Mouse (Mus musculus) neural tube, embryonic 12.5 days (tissue): ENCODE results near the gene Tdrd7. TPM values are rescaled to one million over a fixed set of nuclear protein-coding genes. Genes with fewer than 3 reads are reported as not detected.

ENCODE experiments used
- ATAC-seq: fragments of 200-750 bp; cut with Nextera tagmentation; 2 replicates; pipeline ENCODE4 v1.8.0; 2017; ENCODE audit warnings: low read depth, mild to moderate bottlenecking, moderate TSS enrichment, moderate library complexity; ENCODE audit not compliant: low FRiP score
- H3K27ac ChIP-seq: fragments of 300-500 bp; sonication (generic); 2 replicates; pipeline ENCODE4 v1.5.1; 2016
- H3K27me3 ChIP-seq: fragments of 300-500 bp; sonication (generic); replicated peaks from 2 replicates; pipeline ENCODE4 v1.6.1; 2016; ENCODE audit warnings: mild to moderate bottlenecking
- H3K36me3 ChIP-seq: fragments of 300-500 bp; sonication (generic); 2 replicates; pipeline ENCODE4 v1.6.1; 2016; ENCODE audit warnings: mild to moderate bottlenecking
- H3K4me1 ChIP-seq: fragments of 300-500 bp; sonication (generic); 2 replicates; pipeline ENCODE4 v1.6.1; 2016
- H3K4me2 ChIP-seq: fragments of 300-500 bp; sonication (generic); replicated peaks from 2 replicates; pipeline ENCODE4 v1.6.1; 2016; ENCODE audit warnings: mild to moderate bottlenecking
- H3K4me3 ChIP-seq: fragments of 300-500 bp; sonication (generic); 2 replicates; pipeline ENCODE4 v1.5.1; 2016
- H3K9ac ChIP-seq: fragments of 300-500 bp; sonication (generic); 2 replicates; pipeline ENCODE4 v1.6.1; 2016; ENCODE audit warnings: mild to moderate bottlenecking
- H3K9me3 ChIP-seq: fragments of 300-500 bp; sonication (generic); 2 replicates; pipeline ENCODE4 v1.6.1; 2016; ENCODE audit warnings: mild to moderate bottlenecking
- WGBS: fragments of 180-500 bp; shearing (Covaris S2); methylation state at CpG from one replicate; pipeline ENCODE4 v1.1.7; 2016; 5-methylcytosine and 5-hydroxymethylcytosine counted together
- polyA plus RNA-seq: library from polyadenylated mRNA; unstranded; fragments of >200 nt; fragmentation: Nextera tagmentation; extraction: Ambion mirVana; gene quantifications from 2 replicates; pipeline ENCODE4 v1.2.1, GENCODE M21; 2016

Gene Tdrd7
- polyA plus RNA-seq, 1 experiment from 2014 or later, result 18.6 TPM

GRCm38 (mm10) chr4:46076892-46077291 lies 111.8 kb downstream of the Tdrd7 start:
- H3K9me3 ChIP-seq, result no peaks in the 10 kb centered on the region
- no peak overlapping the region for H3K9ac ChIP-seq
- no peak overlapping the region for H3K4me3 ChIP-seq
- H3K27me3 ChIP-seq, result no peaks in the 10 kb centered on the region
- H3K4me1 ChIP-seq, result no peaks in the 10 kb centered on the region
- ATAC-seq, result no peak
- 66% methylated on average over 2 of the region's 2 CpGs for WGBS
- H3K4me2 ChIP-seq, result no peak overlapping the region
- no peaks in the 10 kb centered on the region for H3K36me3 ChIP-seq
- H3K27ac ChIP-seq, result no peak overlapping the region

GRCm38 (mm10) chr4:46080261-46080660 lies 115.1 kb downstream of the Tdrd7 start:
- Histone ChIP-seq H3K27ac (no peak overlapping the region), H3K4me2 (no peak overlapping the region), H3K4me1 (peaks cover 10% of the 10 kb centered on the region; the same call in 1 of the 2 replicates), H3K9ac (no peak overlapping the region), H3K4me3 (no peak overlapping the region), H3K27me3 (no peaks in the 10 kb centered on the region), H3K36me3 (no peaks in the 10 kb centered on the region), H3K9me3 (no peaks in the 10 kb centered on the region)
- WGBS, result 85% methylated on average over 4 of the region's 4 CpGs
- no peak for ATAC-seq

DNA sequence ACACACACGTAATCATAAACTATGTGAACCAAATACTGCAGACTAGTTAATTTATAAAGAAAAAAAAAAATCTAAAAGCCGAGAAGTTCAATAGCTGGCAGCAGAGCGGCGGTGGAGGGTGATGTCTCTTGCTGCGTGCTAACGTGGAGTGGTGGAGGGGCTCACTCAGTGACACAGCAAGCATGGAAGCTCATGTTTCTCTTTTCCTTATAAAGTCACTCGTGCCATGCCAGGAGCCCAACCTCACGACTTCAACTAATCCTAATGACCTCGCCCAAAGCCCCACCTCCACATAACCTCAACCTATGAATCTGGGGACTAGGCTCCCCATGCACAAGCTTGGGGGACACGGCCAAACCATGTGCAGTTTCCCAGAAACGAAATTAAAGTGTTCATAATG lies 117.4 kb downstream of the Tdrd7 start:
- Histone ChIP-seq H3K9ac (no peak overlapping the region), H3K4me1 (peaks cover 14% of the 10 kb centered on the region; the same call in 1 of the 2 replicates), H3K36me3 (no peaks in the 10 kb centered on the region), H3K4me3 (no peak overlapping the region), H3K27me3 (no peaks in the 10 kb centered on the region), H3K9me3 (no peaks in the 10 kb centered on the region), H3K27ac (no peak overlapping the region), H3K4me2 (no peak overlapping the region)
- ATAC-seq, result no peak
- 81% methylated on average over 11 of the region's 11 CpGs for WGBS

Other genes starting within 250 kb of the Tdrd7 start
- 11.0 and 11.4 TPM in 2 replicates for gene Aldh1b1, start 166.3 kb upstream of the Tdrd7 start, polyA plus RNA-seq
- gene Igfbpl1, start 138.4 kb upstream of the Tdrd7 start, polyA plus RNA-seq, result 63.2 and 74.6 TPM in 2 replicates
- gene Stra6l, start 116.7 kb upstream of the Tdrd7 start, polyA plus RNA-seq, result 7.3 and 7.8 TPM in 2 replicates
- 0.05 TPM in 1 of 2 replicates, not detected in the other for gene Ccdc180, start 75.0 kb upstream of the Tdrd7 start, polyA plus RNA-seq
- gene Tmod1, start 73.6 kb downstream of the Tdrd7 start, polyA plus RNA-seq, result 4.5 and 5.3 TPM in 2 replicates
- gene Ncbp1, start 173.3 kb downstream of the Tdrd7 start, polyA plus RNA-seq, result 107 TPM in 2 replicates
- gene Tstd2, start 173.4 kb downstream of the Tdrd7 start, polyA plus RNA-seq, result 51.0 and 60.9 TPM in 2 replicates
- 28.9 TPM in 2 replicates for gene Xpa, start 231.0 kb downstream of the Tdrd7 start, polyA plus RNA-seq